In genomic region chr14:20012506-20013275, GRCm38 (mm10) we compare ENCODE assay signal across 21 mouse cellular contexts. TPM values are rescaled to one million over a fixed set of nuclear protein-coding genes. Genes with fewer than 3 reads are reported as not detected.
DNase-seq lines count a peak whose midpoint lies in the region; ATAC-seq and TF ChIP-seq lines count a peak whose summit lies in the region.
"Had no signal": no experiment of that assay in that cellular context is flagged by ENCODE, and none has a peak within 500 bp of the region (broad histone marks: within the 10 kb centered on the region; RNA-seq: fewer than 3 reads in every experiment).

No protein-coding gene starts in this region.

- H3K9me3 ChIP-seq in kidney, embryonic 15.5 days (replicated peaks): no peaks in the 10 kb centered on the region
- no peaks in the 10 kb centered on the region for H3K9me3 ChIP-seq in kidney, embryonic 14.5 days (ENCODE audit: control insufficient read depth, low read length)
- H3K9me3 ChIP-seq: forebrain, embryonic 15.5 days; heart, embryonic 10.5 days; liver, embryonic 15.5 days had no signal

- no peaks in the 10 kb centered on the region for H3K36me3 ChIP-seq in kidney, embryonic 15.5 days
- no peaks in the 10 kb centered on the region for H3K36me3 ChIP-seq in kidney, embryonic 14.5 days (ENCODE audit: control insufficient read depth, insufficient read depth, low read length)
- H3K36me3 ChIP-seq: embryonic facial prominence, embryonic 10.5 days; forebrain, embryonic 15.5 days; heart, embryonic 10.5 days; liver, embryonic 15.5 days had no signal

- H3K4me1 ChIP-seq in kidney, embryonic 15.5 days: no peaks in the 10 kb centered on the region
- H3K4me1 ChIP-seq in kidney, embryonic 14.5 days (ENCODE audit: control insufficient read depth, insufficient read depth, low read length): no peaks in the 10 kb centered on the region
- H3K4me1 ChIP-seq in cortical plate, adult 2 months (ENCODE audit: control insufficient read depth, insufficient read depth, low read length): no peaks in the 10 kb centered on the region
- H3K4me1 ChIP-seq: embryonic facial prominence, embryonic 10.5 days; forebrain, embryonic 15.5 days; liver, embryonic 15.5 days; megakaryocyte, embryonic 14.5 days had no signal

- 68% methylated on average over 9 of the region's 9 CpGs for WGBS in kidney, embryonic 15.5 days
- WGBS in kidney, embryonic 14.5 days: 62% methylated on average over 9 of the region's 9 CpGs

- no peak overlapping the region for H3K9ac ChIP-seq in kidney, embryonic 15.5 days
- no peak overlapping the region for H3K9ac ChIP-seq in kidney, embryonic 14.5 days (ENCODE audit: low read depth, low read length)
- H3K9ac ChIP-seq: forebrain, embryonic 15.5 days; liver, embryonic 15.5 days had no signal

- ATAC-seq in kidney, embryonic 15.5 days (replicated peaks; ENCODE audit: low FRiP score): no peak
- ATAC-seq in kidney, embryonic 14.5 days (ENCODE audit: low FRiP score, low TSS enrichment): no peak
- ATAC-seq in erythroblast, adult 5-6 weeks (replicated peaks; ENCODE audit: low FRiP score, poor library complexity, severe bottlenecking): no peak
- ATAC-seq in granulocyte monocyte progenitor cell, adult 5-6 weeks (replicated peaks; ENCODE audit: poor library complexity, severe bottlenecking): no peak
- ATAC-seq: forebrain, embryonic 15.5 days; hindbrain, embryonic 16.5 days; midbrain, embryonic 16.5 days had no signal

- H3K27ac ChIP-seq in kidney, embryonic 15.5 days: 0 out of 2 replicates have a peak overlapping the region, but pooled peaks have one; percentile 48
- H3K27ac ChIP-seq in kidney, embryonic 14.5 days (ENCODE audit: low read depth, low read length): no peak overlapping the region
- no peak overlapping the region for H3K27ac ChIP-seq in cortical plate, adult 2 months (ENCODE audit: insufficient read depth, low read length)
- H3K27ac ChIP-seq: embryonic facial prominence, embryonic 10.5 days; forebrain, embryonic 15.5 days; heart, embryonic 10.5 days; left cerebral cortex, adult 2 months; liver, embryonic 15.5 days had no signal

- no peak overlapping the region for H3K4me3 ChIP-seq in kidney, embryonic 15.5 days (replicated peaks)
- no peak overlapping the region for H3K4me3 ChIP-seq in kidney, embryonic 14.5 days (ENCODE audit: low read length)
- no peak overlapping the region for H3K4me3 ChIP-seq in cortical plate, adult 2 months (ENCODE audit: insufficient read depth, low read length)
- H3K4me3 ChIP-seq: embryonic facial prominence, embryonic 10.5 days; erythroblast, embryonic 14.5 days; forebrain, embryonic 15.5 days; heart, embryonic 10.5 days; left cerebral cortex, adult 2 months; liver, embryonic 15.5 days; megakaryocyte, embryonic 14.5 days had no signal

- DNase-seq in right cerebral cortex, adult 18-20 months: peak; percentile 17
- DNase-seq in right cerebral cortex, postnatal 36 days (ENCODE audit: low spot score in 2 of 2): no peak
- peak; percentile 31 for DNase-seq in thymus, postnatal 25 days
- DNase-seq: cerebellum, adult 11 months; cerebellum, postnatal 36 days; kidney, adult 11 months; lung, postnatal 14 days had no signal

- no peaks in the 10 kb centered on the region for H3K27me3 ChIP-seq in kidney, embryonic 15.5 days
- no peaks in the 10 kb centered on the region for H3K27me3 ChIP-seq in kidney, embryonic 14.5 days (ENCODE audit: control insufficient read depth, insufficient read depth, low read length)
- H3K27me3 ChIP-seq: forebrain, embryonic 15.5 days; liver, embryonic 15.5 days had no signal

- TF ChIP-seq CTCF in cortical plate, adult 2 months (IDR thresholded peaks at IDR 0.05; ENCODE audit: extremely low read depth, insufficient read depth, low read length): no peak

- H3K4me2 ChIP-seq in kidney, embryonic 15.5 days: no peak overlapping the region
- no peak overlapping the region for H3K4me2 ChIP-seq in kidney, embryonic 14.5 days (replicated peaks; ENCODE audit: low read depth, low read length)
- H3K4me2 ChIP-seq: forebrain, embryonic 15.5 days; liver, embryonic 15.5 days had no signal

- TF ChIP-seq POLR2A in cortical plate, adult 2 months (IDR thresholded peaks at IDR 0.05; ENCODE audit: extremely low read depth, insufficient read depth, low read length): 0 out of 2 replicates have a peak, but pooled peaks have one; percentile 24

RNA-seq across cellular contexts. Expression of gene Gng2, which starts 35.3 kb away (rescaled TPM):
- polyA plus RNA-seq in kidney, embryonic 15.5 days (2015; fragmentation: Nextera tagmentation; extraction: Ambion mirVana): 51.1 and 56.5 TPM in 2 replicates
- polyA plus RNA-seq in kidney, embryonic 14.5 days (2014; fragmentation: Nextera tagmentation; extraction: Ambion mirVana): 51.5 and 52.9 TPM in 2 replicates
- 104 and 123 TPM in 2 replicates for polyA plus RNA-seq in cortical plate, adult 2 months (2012; rRNA removed)
- 8.6 and 44.8 TPM in 2 replicates for total RNA-seq in erythroblast, adult 5-6 weeks (2015; ENCODE audit: low replicate concordance)
- total RNA-seq in erythroblast, adult 5-6 weeks (2017; ENCODE audit: low replicate concordance): 6.6 and 11.4 TPM in 2 replicates
- total RNA-seq in granulocyte monocyte progenitor cell, adult 5-6 weeks (2014; fragmentation: Nextera tagmentation): 24.8 and 36.0 TPM in 2 replicates
- total RNA-seq in granulocyte monocyte progenitor cell, adult 5-6 weeks (2017): 25.9 and 52.6 TPM in 2 replicates
- polyA plus RNA-seq: erythroblast, embryonic 14.5 days had no signal

Comparison
In these comparisons a context has a peak if more than half of its experiments do, and no peak if none do; other contexts are left out.
1. DNase-seq: peak in right cerebral cortex, adult 18-20 months (single experiment) and thymus, postnatal 25 days (single experiment); none in right cerebral cortex, postnatal 36 days (0 of 2).